Mouse (Mus musculus) heart, postnatal 0 days (tissue): ENCODE measurements around the gene Trmt13. TPM values are rescaled to one million over a fixed set of nuclear protein-coding genes. Genes with fewer than 3 reads are reported as not detected.
"Not testable (repeated sequence)": the region's sequence is repeated elsewhere in the genome, so short reads cannot be mapped to it uniquely, and the experiment has no call there.

Experiments
- ATAC-seq: fragments of 200-750 bp; cut with Nextera tagmentation; 2 replicates; pipeline ENCODE4 v1.8.0; 2017; ENCODE audit warnings: low read depth, moderate number of reproducible peaks, moderate library complexity; ENCODE audit not compliant: insufficient read depth
- DNase-seq: peaks from one replicate; pipeline ENCODE4 v3.0.0-alpha.2; 2016; ENCODE audit warnings: low spot score
- H3K27ac ChIP-seq: fragments of 300-500 bp; sonication (generic); 2 replicates; pipeline ENCODE4 v1.5.1; 2014; ENCODE audit warnings: low read depth, mild to moderate bottlenecking
- H3K27me3 ChIP-seq: fragments of 300-500 bp; sonication (generic); 2 replicates; pipeline ENCODE4 v1.6.1; 2014; ENCODE audit warnings: low read length, mixed read lengths; ENCODE audit not compliant: control insufficient read depth, insufficient read depth
- H3K36me3 ChIP-seq: fragments of 300-500 bp; sonication (generic); replicated peaks from 2 replicates; pipeline ENCODE4 v1.6.1; 2014; ENCODE audit warnings: low read length, mixed read lengths; ENCODE audit not compliant: control insufficient read depth, insufficient read depth
- H3K4me1 ChIP-seq: fragments of 300-500 bp; sonication (generic); 2 replicates; pipeline ENCODE4 v1.6.1; 2014; ENCODE audit warnings: antibody characterized with exemption; ENCODE audit not compliant: control insufficient read depth, insufficient read depth
- H3K4me2 ChIP-seq: fragments of 300-500 bp; sonication (generic); 2 replicates; pipeline ENCODE4 v1.6.1; 2014; ENCODE audit warnings: low read depth, mild to moderate bottlenecking, low read length, moderate library complexity
- H3K4me3 ChIP-seq: fragments of 300-500 bp; sonication (generic); 2 replicates; pipeline ENCODE4 v1.5.1; 2014; ENCODE audit warnings: low read depth, low read length
- H3K9ac ChIP-seq: fragments of 300-500 bp; sonication (generic); replicated peaks from 2 replicates; pipeline ENCODE4 v1.6.1; 2014; ENCODE audit warnings: low read depth, low read length, mixed read lengths
- H3K9me3 ChIP-seq: fragments of 300-500 bp; sonication (generic); replicated peaks from 2 replicates; pipeline ENCODE4 v1.6.1; 2016; ENCODE audit warnings: low read length; ENCODE audit not compliant: control insufficient read depth
- CTCF ChIP-seq: IDR thresholded peaks from 2 replicates; pipeline ENCODE4 v1.5.1; 2016; ENCODE audit warnings: antibody characterized with exemption, control low read depth, low read depth
- EP300 ChIP-seq: IDR thresholded peaks from 2 replicates; pipeline ENCODE4 v1.6.1; 2016; ENCODE audit warnings: antibody characterized with exemption, low read depth
- WGBS: fragments of 180-500 bp; shearing (Covaris S2); extraction: QIAGEN DNeasy Blood & Tissue Kit; methylation state at CpG from one replicate; pipeline ENCODE4 v1.1.7; 2014; 5-methylcytosine and 5-hydroxymethylcytosine counted together
- polyA plus RNA-seq: library from polyadenylated mRNA; unstranded; fragments of >200 nt; fragmentation: Nextera tagmentation; extraction: Ambion mirVana; gene quantifications from 2 replicates; pipeline ENCODE4 v1.2.1, GENCODE M21; 2015
- total RNA-seq: library from RNA; depleted of rRNA; stranded (reverse); fragments of >200 nt; gene quantifications from 2 replicates; pipeline ENCODE4 v1.2.3, GENCODE M21; 2014; ENCODE audit warnings: low replicate concordance

Trmt13 gene
- total and polyA plus RNA-seq, 2 experiments from 2014 or later, result 11.0 to 13.3 TPM

DNA sequence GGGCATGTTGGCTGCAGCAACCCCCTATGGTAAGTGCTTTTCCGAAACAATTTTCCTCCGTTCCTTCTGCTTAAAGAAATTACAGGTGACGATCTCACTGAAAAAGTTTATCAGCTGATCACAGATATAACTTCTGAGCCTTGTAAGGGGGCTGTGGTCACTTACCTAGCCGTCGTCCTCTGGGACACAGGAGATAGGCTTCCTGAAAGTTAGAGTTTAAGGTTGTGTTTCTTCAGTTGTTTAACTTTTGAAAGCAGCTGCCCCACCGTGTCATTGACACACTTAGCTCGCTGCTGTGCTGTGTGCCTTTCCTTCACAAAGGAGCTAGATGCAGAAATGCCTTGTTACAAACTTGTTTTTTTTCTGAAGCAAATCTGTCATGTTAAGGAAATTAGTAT, 51.3 kb downstream of the Trmt13 start:
- 12% methylated on average over 7 of the region's 7 CpGs for WGBS
- Histone ChIP-seq H3K27ac (peak overlapping the region; percentile 96), H3K9me3 (peaks cover 6% of the 10 kb centered on the region; the same call in 1 of the 2 replicates), H3K4me2 (peak overlapping the region; percentile 57), H3K9ac (peak overlapping the region; percentile 66), H3K36me3 (peaks cover 24% of the 10 kb centered on the region), H3K4me3 (peak overlapping the region; percentile 56), H3K27me3 (no peaks in the 10 kb centered on the region), H3K4me1 (peaks cover 15% of the 10 kb centered on the region; the same call in 1 of the 2 replicates)
- DNase-seq (no peak), ATAC-seq (peak; percentile 49)
- TF ChIP-seq CTCF (no peak), EP300 (no peak)

DNA sequence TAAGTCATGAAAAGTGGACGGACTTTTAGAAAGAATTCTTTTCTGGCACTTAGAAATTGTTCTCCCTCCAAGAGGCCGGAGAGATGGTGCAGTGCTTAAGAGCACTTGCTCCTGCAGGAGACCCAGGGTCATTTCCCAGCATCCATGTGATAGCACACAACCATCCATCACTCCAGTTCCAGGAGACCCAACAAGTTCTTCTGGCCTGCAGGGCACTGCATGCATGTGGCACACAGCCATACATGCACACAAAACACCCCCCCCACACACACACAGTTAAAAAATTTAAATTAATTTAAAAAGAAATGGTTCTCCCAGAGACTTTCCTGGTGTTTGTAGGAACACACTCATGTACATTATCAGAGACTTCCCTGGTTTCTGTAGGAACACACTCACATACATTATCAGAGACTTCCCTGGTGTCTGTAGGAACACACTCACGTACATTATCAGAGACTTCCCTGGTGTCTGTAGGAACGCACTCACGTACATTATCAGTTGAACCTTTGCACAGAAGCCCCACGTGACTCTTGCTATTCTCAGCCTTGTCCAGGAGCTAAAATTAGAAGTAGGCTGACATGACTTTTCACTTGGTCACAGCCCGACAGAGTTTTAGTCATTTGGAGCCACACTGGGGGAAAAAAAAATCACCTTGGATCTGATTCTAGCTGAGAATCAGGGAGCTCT, 51.8 kb downstream of the Trmt13 start, which contains the start of gene Lrrc39:
Gene Lrrc39, plus strand, starts transcription at position 566 of the 687 bp plus-strand sequence.
- TF ChIP-seq EP300, result no peak
- no peak for TF ChIP-seq CTCF
- Histone ChIP-seq H3K36me3 (peaks cover 21% of the 10 kb centered on the region), H3K9ac (peak within 1 kb of the TSS; percentile 66), H3K9me3 (peaks cover 6% of the 10 kb centered on the region; the same call in 1 of the 2 replicates), H3K4me1 (peaks cover 15% of the 10 kb centered on the region; the same call in 1 of the 2 replicates), H3K27me3 (no peaks in the 10 kb centered on the region), H3K4me2 (peak within 1 kb of the TSS; percentile 57), H3K27ac (peak within 1 kb of the TSS; percentile 96), H3K4me3 (peak within 1 kb of the TSS; percentile 56)
- DNase-seq (peak; percentile 90), ATAC-seq (peak; percentile 92)
- 10% methylated on average over 7 of the region's 7 CpGs for WGBS

DNA sequence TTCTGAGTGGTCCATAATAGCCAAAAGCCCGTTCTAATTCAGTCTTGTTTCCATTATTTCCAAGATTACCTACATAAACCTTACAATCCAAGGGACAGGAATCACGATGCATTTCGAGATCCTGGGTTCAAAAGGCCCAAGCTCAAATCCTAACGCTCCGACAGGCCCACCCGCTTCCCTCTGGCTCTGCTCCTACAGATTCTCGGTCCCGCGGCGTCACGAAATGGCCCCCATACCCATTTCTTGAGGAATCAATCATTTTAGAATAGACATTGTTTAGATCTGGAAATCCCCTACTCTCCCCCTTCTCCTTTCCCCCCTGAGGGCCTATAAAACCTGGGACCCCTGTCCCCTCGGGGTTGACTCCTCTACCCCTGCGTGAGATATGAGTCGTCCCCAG, 53.1 kb downstream of the Trmt13 start:
- H3K4me3 ChIP-seq, H3K27ac ChIP-seq, ATAC-seq, H3K27me3 ChIP-seq, H3K36me3 ChIP-seq, H3K4me2 ChIP-seq, H3K9me3 ChIP-seq, H3K9ac ChIP-seq, DNase-seq: not testable (repeated sequence)
- 95% methylated on average over 13 of the region's 14 CpGs for WGBS
- H3K4me1 ChIP-seq, result peaks cover 15% of the 10 kb centered on the region; the same call in 1 of the 2 replicates

DNA sequence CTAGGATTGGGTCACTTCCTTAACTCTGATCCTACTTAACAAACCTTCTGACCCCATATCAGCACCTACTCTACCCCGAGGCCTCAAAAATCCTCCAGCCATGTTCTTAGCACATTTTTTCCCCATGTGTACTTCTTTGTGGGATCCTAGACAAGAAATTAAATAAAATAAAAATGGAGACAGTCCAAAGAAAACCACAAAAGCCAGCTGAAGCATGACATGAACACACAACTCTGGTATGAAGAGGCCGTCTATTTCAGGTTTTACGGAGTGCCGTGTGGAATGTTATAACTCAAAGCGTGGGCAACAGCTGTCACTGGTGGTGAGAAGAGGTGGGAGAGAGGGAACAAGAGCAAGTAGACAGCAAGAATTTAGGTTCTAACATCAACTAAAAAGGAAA, 63.0 kb downstream of the Trmt13 start:
- TF ChIP-seq EP300, result no peak
- DNase-seq (no peak), ATAC-seq (no peak)
- H3K27ac ChIP-seq, result no peak overlapping the region
- no peak overlapping the region for H3K4me3 ChIP-seq
- H3K9me3 ChIP-seq, result no peaks in the 10 kb centered on the region
- 81% methylated on average over 5 of the region's 5 CpGs for WGBS
- H3K36me3 ChIP-seq, result peaks cover 34% of the 10 kb centered on the region
- H3K4me2 ChIP-seq, result no peak overlapping the region
- H3K4me1 ChIP-seq, result no peaks in the 10 kb centered on the region
- no peaks in the 10 kb centered on the region for H3K27me3 ChIP-seq
- H3K9ac ChIP-seq, result no peak overlapping the region

DNA sequence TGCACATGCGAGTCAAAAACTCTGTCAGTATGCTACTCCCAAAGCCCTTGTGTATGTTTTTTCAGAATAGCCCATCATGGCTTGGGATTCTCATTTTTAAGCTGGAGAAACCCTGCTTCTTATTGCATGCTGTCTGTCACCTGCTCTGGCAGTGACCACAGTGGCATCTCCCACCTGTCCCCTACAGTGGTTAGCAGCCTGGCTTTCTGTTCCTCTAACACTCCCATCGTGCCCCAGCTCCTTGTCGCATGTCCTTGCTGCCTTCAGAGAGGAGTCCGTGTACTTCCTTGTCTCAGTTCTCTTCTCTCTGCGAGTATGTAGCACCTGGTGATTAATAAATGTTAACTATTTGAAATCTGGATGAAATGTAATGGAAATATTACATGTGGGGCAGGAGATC, 67.0 kb downstream of the Trmt13 start:
- H3K36me3 ChIP-seq, result peaks cover 59% of the 10 kb centered on the region

DNA sequence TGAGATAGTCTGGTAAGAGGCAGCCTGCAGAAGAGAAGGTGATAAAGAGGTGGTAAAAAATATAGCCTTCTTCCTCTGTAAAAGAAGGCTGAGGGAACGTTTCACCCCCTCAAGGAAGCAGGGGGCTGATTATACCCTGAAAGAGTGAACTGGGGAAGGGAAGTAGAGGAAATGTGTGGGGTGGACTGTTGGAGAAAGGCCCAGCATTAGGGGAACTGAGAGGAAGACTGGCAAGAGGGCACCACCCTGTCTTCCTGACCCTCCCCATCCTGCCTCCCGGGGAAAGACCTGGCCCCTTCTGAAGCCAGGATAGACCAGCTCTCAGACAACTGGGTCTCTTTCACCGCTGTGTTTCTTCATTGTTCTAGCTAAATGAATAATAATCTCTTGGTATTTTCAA, 71.9 kb downstream of the Trmt13 start:
- Histone ChIP-seq H3K4me3 (no peak overlapping the region), H3K36me3 (peaks cover 64% of the 10 kb centered on the region), H3K9ac (no peak overlapping the region), H3K9me3 (no peaks in the 10 kb centered on the region), H3K4me1 (0 out of 2 replicates have a peak, but pooled peaks cover under 1% of the 10 kb centered on the region), H3K4me2 (no peak overlapping the region), H3K27me3 (no peaks in the 10 kb centered on the region), H3K27ac (no peak overlapping the region)
- 50% methylated on average over 3 of the region's 3 CpGs for WGBS
- TF ChIP-seq EP300, result no peak
- TF ChIP-seq CTCF, result no peak
- ATAC-seq (no peak), DNase-seq (no peak)

More for the DNA sequence above, 67.0 kb downstream of the Trmt13 start:
- TF ChIP-seq EP300 (no peak), CTCF (no peak)
- Histone ChIP-seq H3K9me3 (no peaks in the 10 kb centered on the region), H3K4me3 (no peak overlapping the region), H3K9ac (no peak overlapping the region), H3K4me1 (no peaks in the 10 kb centered on the region), H3K27ac (no peak overlapping the region), H3K27me3 (no peaks in the 10 kb centered on the region), H3K4me2 (no peak overlapping the region)
- WGBS, result 82% methylated on average over 5 of the region's 5 CpGs
- no peak for ATAC-seq
- no peak for DNase-seq
